Mouse (Mus musculus) gastrocnemius, postnatal 14 days (tissue): ENCODE results near the gene Ankzf1. TPM values are rescaled to one million over a fixed set of nuclear protein-coding genes. Genes with fewer than 3 reads are reported as not detected.

Experiments
- DNase-seq: peaks from one replicate; pipeline ENCODE4 v3.0.0; 2021; ENCODE audit warnings: mixed read lengths
- intact Hi-C: fragments of 180-260 bp; cut with DNase I; formaldehyde crosslinking; loops from one replicate; pipeline ENCODE4 v1.15.1; 2025; ENCODE audit warnings: low total_unique reads
- total RNA-seq, 2 experiments: library from RNA; stranded (reverse); gene quantifications; 2 replicates each; pipeline ENCODE4 v1.2.3; 2021

Ankzf1 gene
- total RNA-seq, 2 experiments from 2014 or later = 4.0 to 5.7 TPM

DNA sequence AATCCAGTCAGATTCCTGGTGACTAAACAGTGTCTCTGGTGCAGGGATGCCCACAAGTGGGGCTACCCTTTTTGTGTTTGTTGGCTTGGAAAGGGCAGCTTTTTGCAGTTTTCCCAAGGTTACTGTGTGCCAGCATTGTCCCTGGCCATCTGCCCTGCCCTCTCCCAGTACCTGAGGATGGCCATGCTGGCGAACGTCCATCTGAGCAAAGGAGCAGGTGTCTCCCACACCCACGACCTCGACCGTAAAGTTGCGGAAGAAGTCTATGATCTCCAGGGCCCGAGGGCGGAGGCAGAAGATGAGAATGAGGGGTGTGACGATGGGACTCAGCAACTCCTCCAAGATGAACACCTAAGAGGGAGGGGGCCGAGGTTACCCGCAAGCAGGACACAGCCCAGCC lies 6.5 kb upstream of the Ankzf1 start:
- intact Hi-C loops = no loop called here
- DNase-seq = no peak

DNA sequence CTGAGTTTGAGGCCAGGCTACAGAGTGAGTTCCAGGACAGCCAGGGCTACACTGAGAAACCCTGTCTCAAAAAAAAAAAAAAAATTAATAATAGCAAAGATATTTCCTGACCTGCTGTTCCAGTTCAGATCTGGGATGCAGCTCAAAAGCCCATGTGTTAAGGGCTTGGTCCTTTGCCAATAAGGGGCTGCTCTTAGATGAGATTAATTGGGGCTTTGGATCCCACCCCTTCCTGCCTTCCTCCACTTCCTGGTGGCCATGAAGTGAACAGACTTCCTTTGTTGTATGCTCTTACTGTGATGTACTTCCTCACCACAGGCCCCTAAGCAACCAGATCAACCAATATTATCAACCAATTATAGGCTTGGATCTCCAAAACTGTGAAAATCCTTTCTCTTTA lies 4.8 kb upstream of the Ankzf1 start:
- intact Hi-C loops = no loop called here
- DNase-seq = no peak

DNA sequence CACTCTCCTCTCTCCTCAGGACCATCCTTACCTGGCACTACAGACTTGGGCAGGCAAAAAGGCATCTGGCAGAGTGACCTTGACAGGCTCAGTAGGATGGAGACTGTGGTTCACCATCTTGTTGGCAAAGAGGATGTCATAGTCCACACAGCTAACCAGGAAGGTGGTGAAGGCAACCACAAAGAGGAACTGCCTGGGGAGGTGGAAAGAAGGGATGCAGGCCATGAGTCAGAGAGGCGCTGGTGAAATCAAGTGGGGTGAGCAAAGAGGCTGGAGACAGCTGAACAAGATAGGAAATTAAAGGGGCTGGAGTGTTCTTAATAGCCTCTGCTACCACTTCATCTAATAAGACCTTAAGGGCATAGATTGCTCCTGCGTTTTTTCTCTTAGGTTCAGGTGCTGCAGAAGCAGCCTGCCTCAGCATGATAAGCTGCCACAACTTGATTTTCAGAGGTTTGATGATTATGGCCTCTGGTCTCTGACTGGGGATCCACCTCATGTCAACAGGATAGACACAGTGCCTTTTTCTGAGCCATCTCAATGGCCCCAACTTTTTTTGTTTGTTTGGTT lies 4.0 kb upstream of the Ankzf1 start:
- intact Hi-C loops = no loop called here
- no peak for DNase-seq

DNA sequence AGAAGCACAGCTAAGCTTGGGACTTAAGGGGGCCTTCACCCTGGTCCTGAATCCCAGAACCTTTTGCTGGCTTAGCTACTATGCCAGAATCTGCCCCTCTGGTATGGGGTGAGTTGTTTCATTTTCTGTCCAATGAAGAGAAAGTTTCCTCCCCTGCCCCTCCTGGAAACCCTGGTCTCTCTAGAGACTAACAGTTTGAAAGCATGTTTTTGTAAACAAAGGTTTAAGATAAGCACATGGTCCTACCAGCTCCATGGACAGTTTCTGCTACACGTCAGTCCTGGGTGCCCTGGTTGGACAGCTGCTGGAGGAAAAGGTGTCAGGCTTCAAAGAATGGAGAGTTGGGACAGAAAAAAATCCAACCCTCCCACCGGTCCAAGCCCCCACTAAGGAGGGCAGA lies 1.4 kb upstream of the Ankzf1 start:
- intact Hi-C loops = no loop called here
- DNase-seq = no peak

DNA sequence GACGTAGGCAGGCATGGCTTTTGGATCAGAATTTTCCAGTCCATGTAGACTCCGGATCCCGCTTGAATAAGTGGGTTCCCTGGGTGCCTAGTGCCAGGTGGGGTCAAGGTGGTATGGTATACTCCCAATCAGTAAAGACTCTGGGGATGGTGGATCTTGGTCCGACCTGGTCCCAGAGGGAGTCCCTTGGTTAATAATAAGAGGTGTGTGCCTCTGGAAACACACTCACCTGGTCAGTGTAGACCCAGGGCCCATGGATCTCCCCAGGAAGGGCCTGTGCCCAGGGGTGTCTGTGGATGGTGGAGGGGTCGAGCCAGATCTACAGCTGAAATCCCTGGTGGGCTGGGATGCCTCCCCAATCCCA lies 711 bp upstream of the Ankzf1 start:
- intact Hi-C loops = no loop called here
- DNase-seq = no peak

DNA sequence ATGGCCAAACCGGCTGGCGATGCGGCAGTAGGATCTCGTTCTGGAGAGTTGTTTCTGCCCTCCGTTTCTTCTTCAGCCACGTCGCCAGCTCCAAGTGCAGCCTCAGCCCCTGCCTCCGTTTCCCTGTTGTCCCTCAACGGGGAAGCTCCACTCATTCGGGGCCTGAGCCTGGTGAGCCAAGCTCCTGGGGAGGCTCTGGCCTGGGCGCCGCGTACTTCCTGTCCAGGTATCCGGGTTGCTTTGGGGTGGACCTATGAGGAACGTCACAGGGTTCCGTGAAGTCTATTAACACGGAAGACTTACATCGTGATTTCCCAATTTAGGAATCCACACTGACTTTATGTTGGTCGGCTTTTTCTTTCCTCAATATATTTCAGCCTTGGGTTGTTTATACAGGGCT lies 501 bp downstream of the Ankzf1 start:
- intact Hi-C loops = no loop called here
- peak; percentile 44 for DNase-seq

DNA sequence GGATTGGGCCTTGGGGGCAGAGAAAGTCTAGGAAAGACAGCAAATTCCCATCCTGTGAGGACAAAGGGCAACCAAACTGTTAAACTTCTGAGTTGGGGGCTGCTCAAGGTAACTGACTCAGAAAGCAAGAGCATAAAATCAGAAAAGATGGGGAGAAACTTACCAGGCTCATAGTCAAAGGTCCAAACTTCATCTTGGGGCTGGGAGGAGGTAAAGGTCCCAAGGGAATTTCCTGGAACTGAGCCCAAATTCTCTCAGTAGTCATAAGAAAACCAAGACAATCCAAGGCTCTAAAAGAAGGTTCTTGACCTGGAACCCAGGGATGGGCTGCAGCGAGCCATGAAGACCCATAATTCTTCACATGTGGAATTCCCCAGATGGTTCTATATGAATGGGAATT lies 9.3 kb downstream of the Ankzf1 start:
- DNase-seq = no peak
- intact Hi-C loops = no loop called here

DNA sequence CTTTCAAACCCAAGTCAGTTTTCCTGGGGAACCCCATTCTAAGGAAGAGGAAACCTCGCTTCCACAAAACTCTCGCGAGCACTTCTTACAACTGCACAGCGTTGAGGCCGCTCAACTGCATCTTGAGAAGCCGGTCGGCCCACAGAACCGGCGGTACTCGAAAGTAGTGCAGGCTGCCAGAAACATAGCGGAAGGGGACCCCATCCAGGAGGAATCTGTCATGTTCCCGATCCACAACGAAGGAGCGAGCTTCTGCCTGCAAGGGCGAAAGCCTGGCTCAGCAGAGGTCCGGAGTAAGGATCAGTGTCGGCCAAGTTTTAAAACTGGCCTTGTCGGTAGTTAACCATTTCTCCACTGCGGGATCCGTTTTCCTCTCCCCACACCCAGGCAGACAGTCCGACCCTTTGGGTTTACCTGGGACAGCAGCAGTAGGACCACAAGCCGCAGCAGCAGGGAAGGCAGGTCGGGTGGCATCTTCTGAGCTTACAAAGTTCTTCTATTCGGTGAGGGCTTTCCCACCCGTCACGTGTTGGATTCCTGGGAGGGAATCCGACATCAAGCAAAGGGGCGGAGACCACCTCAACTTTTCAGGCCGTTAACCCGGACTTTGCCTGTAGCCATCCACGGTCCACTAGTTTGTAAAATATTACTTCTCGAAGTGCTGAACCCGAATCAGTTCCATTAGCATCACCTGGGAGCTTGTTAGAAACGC lies 17.2 kb downstream of the Ankzf1 start:
- peak; percentile 32 for DNase-seq
- intact Hi-C loops = no loop called here

DNA sequence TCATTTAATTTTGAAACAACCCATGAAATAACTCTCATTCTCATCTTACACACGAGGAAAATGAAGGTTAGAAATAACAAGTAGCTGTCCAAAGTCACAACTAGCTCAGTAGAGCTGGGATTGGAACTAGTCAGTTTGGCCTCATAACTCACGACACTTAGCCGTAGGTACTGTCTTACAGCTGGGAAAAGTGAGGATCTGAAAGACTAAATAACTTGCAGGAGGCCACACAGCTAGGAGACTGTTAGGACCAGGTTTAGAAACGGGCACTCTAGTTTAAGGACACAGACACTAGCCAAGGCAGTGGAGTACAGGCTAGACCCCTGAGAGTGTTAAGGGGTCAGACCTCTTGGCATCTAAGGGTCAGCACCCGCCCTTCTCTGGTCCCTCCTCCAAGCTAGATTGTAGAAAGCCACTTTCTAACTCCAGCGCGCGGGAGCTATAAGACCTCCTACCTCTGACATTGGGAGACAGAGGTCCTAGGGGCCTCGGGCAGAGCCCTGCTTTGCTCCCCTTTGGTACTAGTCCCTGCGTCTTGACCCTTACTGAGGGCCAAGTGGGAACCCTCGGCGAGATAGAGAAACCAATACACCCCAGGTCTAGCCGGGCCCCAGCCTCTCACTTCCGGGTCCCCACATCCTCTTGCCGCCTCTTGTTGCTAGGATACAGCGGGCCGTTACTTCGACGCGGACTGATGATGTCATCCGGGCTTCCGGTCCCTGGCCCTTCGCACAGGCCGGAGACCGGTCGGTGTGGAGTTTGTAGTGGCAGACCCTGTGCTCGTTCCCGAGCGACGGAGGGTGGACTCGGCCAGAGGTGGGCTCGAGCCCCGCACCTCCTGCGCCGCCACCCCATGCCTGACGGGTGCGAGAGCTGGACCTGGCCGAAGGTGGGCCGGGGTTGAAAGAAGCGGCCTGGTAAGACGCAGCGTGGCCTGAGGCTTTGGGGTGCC lies 18.5 kb downstream of the Ankzf1 start, which contains the start of the genes Glb1l and Stk16:
Glb1l (minus strand) TSS at position 678 of the 952 bp plus-strand sequence.
Stk16 (plus strand) TSS at position 703 of the 952 bp plus-strand sequence.
- DNase-seq = peak; percentile 96
- intact Hi-C loops = no loop called here

DNA sequence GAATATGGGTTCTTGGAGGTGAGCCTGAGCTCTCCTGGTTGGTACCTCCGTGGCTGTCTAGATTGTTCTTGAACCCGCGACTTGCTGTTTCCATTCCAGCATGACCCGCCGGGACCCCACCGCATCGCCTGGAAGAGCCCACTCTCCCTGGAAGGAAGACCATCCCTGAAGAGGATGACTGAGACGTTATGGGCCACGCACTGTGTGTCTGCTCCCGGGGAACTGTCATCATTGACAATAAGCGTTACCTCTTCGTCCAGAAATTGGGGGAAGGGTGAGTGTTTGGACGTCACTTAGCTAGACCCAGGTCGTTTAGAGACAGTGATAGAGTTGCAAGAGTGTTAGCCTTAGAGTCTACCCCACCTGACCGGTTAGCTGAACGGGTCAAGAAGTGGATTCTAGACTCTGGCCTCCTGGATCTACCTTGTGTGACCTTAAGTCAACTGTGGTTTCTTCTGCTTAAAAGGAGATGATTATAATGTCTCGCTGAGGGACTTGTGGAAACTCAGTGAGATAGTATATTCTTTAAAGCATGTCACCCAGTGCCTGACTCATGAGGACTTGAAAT lies 19.3 kb downstream of the Ankzf1 start:
- no peak for DNase-seq
- intact Hi-C loops = no loop called here

DNA sequence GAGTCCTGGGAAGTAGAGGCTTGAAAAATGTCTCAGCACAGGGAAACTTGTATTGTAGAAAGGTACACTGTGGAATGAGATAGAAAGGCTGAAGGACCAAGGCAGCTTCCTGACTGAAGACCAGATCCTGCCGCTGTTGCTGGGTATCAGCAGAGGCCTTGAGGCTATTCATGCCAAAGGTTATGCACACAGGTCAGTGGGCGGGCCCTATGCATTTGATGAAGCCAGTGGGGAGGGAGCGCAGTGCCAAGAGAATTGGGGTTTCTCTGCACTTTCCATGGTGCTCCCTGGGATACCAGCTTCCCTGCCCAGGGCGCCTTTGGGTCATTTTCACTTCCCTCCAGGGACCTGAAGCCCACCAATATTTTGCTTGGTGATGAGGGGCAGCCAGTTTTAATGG lies 20.6 kb downstream of the Ankzf1 start:
- DNase-seq = no peak
- intact Hi-C loops = no loop called here

DNA sequence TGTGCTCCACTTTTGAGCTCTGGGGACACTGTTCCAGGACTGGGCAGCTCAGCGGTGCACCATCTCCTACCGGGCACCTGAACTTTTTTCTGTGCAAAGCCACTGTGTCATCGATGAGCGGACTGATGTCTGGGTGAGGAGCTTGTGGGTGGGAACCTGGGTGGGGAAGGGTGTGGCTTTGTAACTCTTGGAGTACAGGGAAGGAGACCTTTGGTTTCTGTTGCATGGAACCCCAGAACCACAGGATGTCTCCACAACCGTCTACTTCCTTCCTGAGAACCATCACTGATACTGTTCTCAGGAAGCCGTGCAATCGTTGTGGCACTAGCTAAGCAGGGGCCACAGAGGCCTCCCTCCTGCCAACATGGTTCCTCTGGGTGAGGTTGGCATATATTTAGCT lies 21.1 kb downstream of the Ankzf1 start:
- no peak for DNase-seq
- intact Hi-C loops = no loop called here

DNA sequence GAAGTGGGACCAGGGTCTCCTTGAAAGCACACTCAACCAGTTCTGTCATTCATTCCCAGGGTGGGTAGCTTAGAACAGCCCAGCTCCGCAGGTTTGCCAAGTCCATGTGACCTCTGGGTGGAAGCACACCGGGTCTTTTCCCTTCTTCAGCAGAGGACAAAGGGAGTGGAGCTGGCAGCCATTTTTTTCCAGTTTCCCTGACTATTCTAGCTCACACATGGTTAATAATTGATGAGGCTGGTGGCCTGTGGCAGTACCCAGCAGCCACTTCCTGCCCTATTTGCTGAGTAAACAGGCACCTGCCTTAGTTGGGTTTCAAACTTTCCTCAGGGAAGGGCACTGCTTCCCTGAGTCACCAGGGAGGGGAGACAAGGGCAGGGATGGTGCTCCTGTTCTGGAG lies 22.5 kb downstream of the Ankzf1 start:
- DNase-seq = no peak
- intact Hi-C loops = no loop called here

DNA sequence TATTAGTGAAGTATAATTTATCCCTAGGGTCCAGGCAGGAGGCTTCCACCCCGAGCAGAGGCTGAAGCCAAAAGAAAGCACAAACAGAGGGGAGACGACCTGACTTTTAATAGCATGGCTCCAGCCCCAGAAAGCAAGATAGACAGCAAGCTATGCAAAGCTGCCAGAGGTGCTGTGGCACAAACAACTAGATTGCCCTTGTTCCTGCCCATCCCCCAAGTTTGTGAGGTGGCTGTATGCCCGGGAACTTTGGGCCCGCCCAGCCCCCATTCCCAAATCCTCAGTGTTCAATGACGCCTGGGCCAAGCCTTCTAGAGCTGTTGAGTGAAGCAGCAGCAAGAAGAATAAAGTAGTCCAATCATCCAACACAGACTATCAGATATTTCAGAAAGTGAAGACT lies 22.9 kb downstream of the Ankzf1 start:
- intact Hi-C loops = no loop called here
- no peak for DNase-seq

DNA sequence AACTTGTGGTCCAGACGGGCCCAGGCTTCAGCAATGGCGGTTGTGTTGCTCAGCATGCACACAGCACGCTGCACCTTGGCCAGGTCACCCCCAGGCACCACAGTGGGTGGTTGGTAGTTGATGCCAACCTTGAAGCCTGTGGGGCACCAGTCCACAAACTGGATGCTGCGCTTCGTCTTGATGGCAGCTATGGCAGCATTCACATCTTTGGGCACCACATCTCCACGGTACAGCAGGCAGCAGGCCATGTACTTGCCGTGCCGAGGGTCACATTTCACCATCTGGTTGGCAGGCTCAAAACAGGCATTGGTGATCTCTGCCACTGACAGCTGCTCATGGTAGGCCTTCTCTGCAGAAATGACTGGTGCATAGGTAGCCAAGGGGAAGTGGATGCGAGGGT lies 23.8 kb downstream of the Ankzf1 start:
- peak; percentile 36 for DNase-seq
- intact Hi-C loops = no loop called here

DNA sequence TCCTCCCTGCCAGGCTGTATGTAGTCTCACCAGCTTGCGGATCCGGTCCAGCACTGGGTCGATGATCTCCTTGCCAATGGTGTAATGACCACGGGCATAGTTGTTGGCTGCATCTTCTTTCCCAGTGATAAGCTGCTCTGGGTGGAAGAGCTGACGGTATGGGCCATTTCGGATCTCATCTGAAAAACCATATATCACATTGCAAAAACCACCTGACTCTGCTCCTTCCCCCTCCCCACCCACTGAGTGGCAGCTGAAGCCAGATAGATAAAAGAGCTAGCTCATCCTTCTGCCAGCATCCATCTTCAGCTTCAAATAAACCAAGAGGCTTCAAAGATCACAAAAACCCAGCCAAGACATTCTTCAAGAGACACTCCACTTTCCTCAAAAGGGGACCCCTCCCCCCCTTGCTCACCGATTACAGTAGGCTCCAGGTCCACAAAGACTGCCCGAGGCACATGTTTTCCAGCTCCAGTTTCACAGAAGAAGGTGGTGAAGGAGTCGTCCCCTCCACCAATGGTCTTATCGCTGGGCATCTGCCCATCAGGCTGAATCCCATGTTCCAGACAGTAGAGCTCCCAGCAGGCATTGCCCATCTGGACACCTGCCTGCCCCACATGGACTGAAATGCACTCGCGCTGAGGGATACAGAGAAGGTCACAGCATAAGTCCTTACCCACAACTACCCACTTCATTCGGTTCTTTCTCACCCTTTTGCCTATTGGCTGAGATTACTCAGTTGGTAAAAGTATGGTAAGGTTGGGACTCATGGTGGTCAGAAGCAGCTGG lies 25.0 kb downstream of the Ankzf1 start:
- peak; percentile 56 for DNase-seq

DNA sequence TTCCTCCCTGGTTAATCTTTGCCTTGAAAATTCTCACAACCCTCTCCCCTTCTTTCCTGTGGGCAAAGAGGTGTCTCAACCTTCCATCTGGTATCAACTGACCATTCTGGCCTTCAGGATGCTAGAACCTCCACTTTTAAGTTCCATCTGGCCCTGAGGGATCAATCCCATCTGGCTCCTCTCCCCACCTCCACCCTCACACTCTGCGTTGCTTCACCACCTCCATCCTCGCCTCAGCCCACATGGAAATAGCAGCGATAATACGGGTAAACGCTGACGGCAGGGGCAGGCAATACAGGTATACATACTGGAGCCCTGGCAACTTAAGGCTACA lies 25.9 kb downstream of the Ankzf1 start:
- intact Hi-C loops = no loop called here
- DNase-seq = no peak

More for the DNA sequence above, 25.0 kb downstream of the Ankzf1 start:
- intact Hi-C loops = no loop called here

DNA sequence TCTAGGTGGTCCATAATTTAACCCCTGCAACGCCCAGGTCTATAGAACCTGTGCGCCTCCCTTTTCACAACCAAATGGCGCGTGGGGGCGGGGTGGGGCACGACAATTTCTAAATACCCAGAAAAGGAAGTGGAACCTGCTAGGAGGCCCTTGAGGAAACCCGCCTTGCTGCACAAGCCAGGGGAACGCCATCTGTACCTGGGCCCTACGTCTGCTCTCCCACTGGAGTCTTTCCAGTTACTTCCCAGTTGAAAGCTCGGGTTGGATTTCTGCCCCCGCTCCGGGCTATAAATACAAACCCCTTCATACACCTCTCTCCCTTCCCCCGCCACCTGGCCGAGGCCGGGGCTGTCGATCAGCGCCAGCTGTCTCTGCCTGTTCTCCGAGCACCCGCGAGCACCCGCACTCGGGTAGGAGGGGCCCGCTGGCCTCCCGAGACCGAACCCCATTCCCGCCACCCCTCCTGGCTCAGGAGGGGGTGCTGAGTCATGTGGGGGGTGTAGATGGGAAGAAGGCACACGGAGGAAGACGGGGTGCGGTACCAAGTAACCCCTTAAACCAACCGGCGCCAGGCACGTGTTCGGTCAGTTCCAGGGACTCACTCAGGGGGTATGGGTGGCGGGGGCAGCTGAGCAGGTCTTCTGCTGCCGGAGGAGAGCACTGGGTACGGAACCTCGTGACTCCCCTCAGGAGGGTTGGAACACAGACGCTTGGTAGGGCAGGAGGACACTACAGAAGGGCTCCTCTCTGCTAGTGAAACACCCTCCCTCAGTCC lies 26.5 kb downstream of the Ankzf1 start:
- DNase-seq = peak; percentile 83
- intact Hi-C loops = no loop called here

DNA sequence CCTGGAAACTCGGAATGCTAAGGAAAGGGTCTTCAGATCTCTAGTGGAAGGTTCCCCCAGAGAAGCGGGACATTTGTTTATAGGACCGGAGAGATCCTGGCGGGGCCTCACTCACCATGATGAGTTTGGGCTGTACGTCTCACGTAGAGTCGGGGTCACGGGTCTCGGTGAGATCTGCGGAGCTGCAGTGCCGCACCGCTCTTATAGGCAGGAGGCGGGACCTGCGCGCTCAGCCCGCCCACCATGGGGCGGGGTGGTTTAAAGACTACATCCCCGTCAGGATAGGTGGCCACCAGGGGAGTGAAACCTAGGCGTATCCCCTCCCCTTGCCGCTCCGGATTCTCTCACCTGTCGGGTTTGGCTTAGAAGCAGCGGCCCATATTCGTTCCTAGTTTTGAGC lies 27.1 kb downstream of the Ankzf1 start:
- DNase-seq = peak; percentile 80
- intact Hi-C loops = no loop called here
